Mouse (Mus musculus) cerebellum, adult 11-12 months (tissue): ENCODE measurements around the gene 2310022A10Rik.
A peak's percentile ranks its signal among the peaks of the same experiment; 100 is the strongest.

Experiments
- DNase-seq: peaks from one replicate; pipeline ENCODE4 v3.0.0; 2022

The 2310022A10Rik gene

GRCm38 (mm10) chr7:27541431-27541830, 11.6 kb upstream of the 2310022A10Rik start:
- peak; percentile 50 for DNase-seq

- DNase-seq: no peak
Measured at GRCm38 (mm10) chr7:27541922-27542321, 11.1 kb upstream of the 2310022A10Rik start.

- peak; percentile 87 for DNase-seq
Measured at GRCm38 (mm10) chr7:27542392-27543033, 10.5 kb upstream of the 2310022A10Rik start.

- no peak for DNase-seq
Measured at GRCm38 (mm10) chr7:27543065-27543464, 10.0 kb upstream of the 2310022A10Rik start.

- DNase-seq: no peak
Measured at GRCm38 (mm10) chr7:27543851-27544250, 9.2 kb upstream of the 2310022A10Rik start.

GRCm38 (mm10) chr7:27544675-27545370, 8.2 kb upstream of the 2310022A10Rik start:
- no peak for DNase-seq

GRCm38 (mm10) chr7:27549597-27549996, 3.4 kb upstream of the 2310022A10Rik start:
- DNase-seq: no peak

- DNase-seq: no peak
Measured at GRCm38 (mm10) chr7:27552070-27552469, 963 bp upstream of the 2310022A10Rik start.

GRCm38 (mm10) chr7:27560291-27560887, 7.4 kb downstream of the 2310022A10Rik start:
- no peak for DNase-seq

- no peak for DNase-seq
Measured at GRCm38 (mm10) chr7:27560978-27561377, 7.9 kb downstream of the 2310022A10Rik start.

GRCm38 (mm10) chr7:27569580-27570224, 16.7 kb downstream of the 2310022A10Rik start:
- DNase-seq: no peak

- DNase-seq: no peak
Measured at GRCm38 (mm10) chr7:27572133-27572532, 19.1 kb downstream of the 2310022A10Rik start.

GRCm38 (mm10) chr7:27574124-27574880, 21.3 kb downstream of the 2310022A10Rik start:
- DNase-seq: no peak

GRCm38 (mm10) chr7:27576914-27577313, 23.9 kb downstream of the 2310022A10Rik start:
- DNase-seq: peak; percentile 40

GRCm38 (mm10) chr7:27577589-27577988, 24.6 kb downstream of the 2310022A10Rik start:
- no peak for DNase-seq

GRCm38 (mm10) chr7:27578465-27578864, 25.4 kb downstream of the 2310022A10Rik start:
- no peak for DNase-seq

- DNase-seq: no peak
Measured at GRCm38 (mm10) chr7:27580380-27581174, 27.5 kb downstream of the 2310022A10Rik start.

- DNase-seq: no peak
Measured at GRCm38 (mm10) chr7:27586861-27587260, 33.8 kb downstream of the 2310022A10Rik start.

GRCm38 (mm10) chr7:27587741-27588140, 34.7 kb downstream of the 2310022A10Rik start:
- no peak for DNase-seq

GRCm38 (mm10) chr7:27590088-27590487, 37.1 kb downstream of the 2310022A10Rik start:
- DNase-seq: no peak

GRCm38 (mm10) chr7:27590566-27591213, 37.7 kb downstream of the 2310022A10Rik start:
- peak; percentile 57 for DNase-seq
